Mouse (Mus musculus) embryonic fibroblast, embryonic 13.5 days (primary cell): Measurements from ENCODE around the gene Prelid1.

Experiments used
- CTCF ChIP-seq: IDR thresholded peaks from 2 replicates; pipeline ENCODE4 v1.5.1; 2011; ENCODE audit warnings: mild to moderate bottlenecking, control low read depth, low read length, moderate library complexity, borderline replicate concordance; ENCODE audit not compliant: insufficient read depth
- POLR2A ChIP-seq: IDR thresholded peaks from 2 replicates; pipeline ENCODE4 v1.6.1; 2011; ENCODE audit warnings: low read depth, mild to moderate bottlenecking, control low read depth, low read length, moderate library complexity

- TF ChIP-seq POLR2A (no peak), CTCF (no peak)
Measured at GRCm38 (mm10) chr13:55314891-55315412, 5.3 kb upstream of the Prelid1 start.
